Comparison of ENCODE assay signal across 10 mouse cellular contexts in the genomic region with DNA sequence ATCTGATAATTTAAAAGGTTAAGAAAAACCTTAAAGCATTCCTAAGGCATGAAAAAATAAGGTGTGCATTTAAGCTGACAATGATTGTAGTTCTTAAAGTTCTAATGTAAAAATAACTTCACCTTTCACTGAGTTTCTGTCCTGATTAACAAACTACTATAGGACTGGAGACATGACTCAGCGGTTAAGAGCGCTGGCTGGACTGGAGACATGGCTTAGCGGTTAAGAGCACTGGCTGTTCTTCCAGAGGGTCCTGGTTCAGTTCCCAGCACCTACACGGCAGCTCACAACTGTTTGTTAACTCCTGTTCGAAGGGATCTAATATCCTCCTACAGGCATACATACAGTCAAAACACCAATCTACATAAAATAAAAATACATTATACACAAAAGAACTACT. TPM values are rescaled to one million over a fixed set of nuclear protein-coding genes. Genes with fewer than 3 reads are reported as not detected.
DNase-seq lines count a peak whose midpoint lies in the region; ATAC-seq and TF ChIP-seq lines count a peak whose summit lies in the region.
"Had no signal": no experiment of that assay in that cellular context is flagged by ENCODE, and none has a peak within 500 bp of the region (broad histone marks: within the 10 kb centered on the region; RNA-seq: fewer than 3 reads in every experiment).

No protein-coding gene starts in this region.

- peak overlapping the region; percentile 65 for H3K4me2 ChIP-seq in heart, embryonic 12.5 days
- H3K4me2 ChIP-seq in hindbrain, embryonic 15.5 days: peak overlapping the region; percentile 92
- peak overlapping the region; percentile 90 for H3K4me2 ChIP-seq in midbrain, embryonic 12.5 days (replicated peaks)

- intact Hi-C loops in heart, postnatal 36 days (cut with DNase I): no loop called here

- ATAC-seq in heart, embryonic 12.5 days (ENCODE audit: insufficient number of reproducible peaks, low FRiP score): no peak
- ATAC-seq in hindbrain, embryonic 15.5 days (ENCODE audit: low FRiP score, low read depth): no peak
- no peak for ATAC-seq in midbrain, embryonic 12.5 days (ENCODE audit: low FRiP score, low read depth)
- ATAC-seq in megakaryocyte-erythroid progenitor cell, adult 5-6 weeks (replicated peaks; ENCODE audit: low FRiP score, low TSS enrichment, poor library complexity, severe bottlenecking): no peak

- H3K4me3 ChIP-seq in heart, embryonic 12.5 days: peak overlapping the region; percentile 35
- H3K4me3 ChIP-seq in MEL (ENCODE audit: control insufficient read depth in 1 of 2, insufficient read depth in 1 of 2, low read depth in 2 of 2, low read length in 2 of 2): peak overlapping the region; percentile 45 to 91
- H3K4me3 ChIP-seq in hindbrain, embryonic 15.5 days: peak overlapping the region; percentile 98
- peak overlapping the region; percentile 96 for H3K4me3 ChIP-seq in midbrain, embryonic 12.5 days

- no peak for TF ChIP-seq CTCF in MEL (IDR thresholded peaks at IDR 0.05 in 2 of 3, conservative IDR thresholded peaks at IDR 0.05 in 1 of 3; ENCODE audit: control insufficient read depth in 1 of 3, insufficient read depth in 1 of 3, low read depth in 2 of 3, low read length in 3 of 3, poor library complexity in 1 of 3, severe bottlenecking in 1 of 3)

- TF ChIP-seq RAD21 in MEL (IDR thresholded peaks at IDR 0.05; ENCODE audit: low read depth, low read length): no peak

- H3K9ac ChIP-seq in heart, embryonic 12.5 days: peak overlapping the region; percentile 45; the same call in 1 of the 2 replicates
- peak overlapping the region; percentile 88 for H3K9ac ChIP-seq in MEL (ENCODE audit: control insufficient read depth, low read depth, low read length, poor library complexity, severe bottlenecking)
- no peak overlapping the region for H3K9ac ChIP-seq in hindbrain, embryonic 15.5 days
- no peak overlapping the region; the same call in 1 of the 2 replicates for H3K9ac ChIP-seq in midbrain, embryonic 12.5 days (replicated peaks)

- no peak for TF ChIP-seq POLR2A in MEL (IDR thresholded peaks at IDR 0.05; ENCODE audit: control insufficient read depth in 1 of 2, insufficient read depth in 1 of 2, low read depth in 1 of 2, low read length in 2 of 2, poor library complexity in 1 of 2)

- peaks cover 32% of the 10 kb centered on the region for H3K36me3 ChIP-seq in heart, embryonic 12.5 days
- H3K36me3 ChIP-seq in MEL (ENCODE audit: control insufficient read depth in 1 of 2, insufficient read depth in 2 of 2, low read length in 2 of 2): peaks cover 13 to 14% of the 10 kb centered on the region in 2 experiments
- H3K36me3 ChIP-seq in hindbrain, embryonic 15.5 days: peaks cover 23% of the 10 kb centered on the region
- H3K36me3 ChIP-seq in midbrain, embryonic 12.5 days: peaks cover 24% of the 10 kb centered on the region

- no peak for TF ChIP-seq EP300 in MEL (IDR thresholded peaks at IDR 0.05; ENCODE audit: low read depth in 1 of 2, low read length in 2 of 2)

- 70% methylated on average over 5 of the region's 5 CpGs for WGBS in heart, embryonic 12.5 days
- 85% methylated on average over 5 of the region's 5 CpGs for WGBS in hindbrain, embryonic 15.5 days
- WGBS in midbrain, embryonic 12.5 days: 85% methylated on average over 5 of the region's 5 CpGs

- DNase-seq in heart, postnatal 36 days: no peak
- DNase-seq in MEL (ENCODE audit: low read depth, low spot score): no peak
- no peak for DNase-seq in layer of hippocampus, adult 11-12 months (ENCODE audit: low spot score)
- no peak for DNase-seq in frontal cortex, postnatal 36 days (ENCODE audit: low spot score in 2 of 2)
- DNase-seq: cerebellum, adult 8-10 months; left cerebral cortex, postnatal 4 days had no signal

- no peak overlapping the region for H3K27ac ChIP-seq in heart, embryonic 12.5 days (ENCODE audit: poor library complexity, severe bottlenecking)
- H3K27ac ChIP-seq in MEL (ENCODE audit: control insufficient read depth, low read depth, low read length): no peak overlapping the region
- H3K27ac ChIP-seq in hindbrain, embryonic 15.5 days (replicated peaks): no peak overlapping the region
- no peak overlapping the region for H3K27ac ChIP-seq in midbrain, embryonic 12.5 days (replicated peaks)

- H3K27me3 ChIP-seq in heart, embryonic 12.5 days (replicated peaks): no peaks in the 10 kb centered on the region
- H3K27me3 ChIP-seq in MEL (ENCODE audit: control insufficient read depth in 1 of 2, insufficient read depth in 2 of 2, low read length in 2 of 2): no peaks in the 10 kb centered on the region
- no peaks in the 10 kb centered on the region for H3K27me3 ChIP-seq in hindbrain, embryonic 15.5 days
- H3K27me3 ChIP-seq in midbrain, embryonic 12.5 days: no peaks in the 10 kb centered on the region

- peaks cover 15% of the 10 kb centered on the region for H3K4me1 ChIP-seq in heart, embryonic 12.5 days (replicated peaks)
- H3K4me1 ChIP-seq in MEL (ENCODE audit: control insufficient read depth in 1 of 2, insufficient read depth in 2 of 2, low read length in 2 of 2): peaks cover 0 to 10% of the 10 kb centered on the region in 2 experiments; a peak in 2 of 4 replicates
- peaks cover 16% of the 10 kb centered on the region for H3K4me1 ChIP-seq in hindbrain, embryonic 15.5 days (replicated peaks)
- peaks cover 17% of the 10 kb centered on the region for H3K4me1 ChIP-seq in midbrain, embryonic 12.5 days

- H3K9me3 ChIP-seq in heart, embryonic 12.5 days (replicated peaks): no peaks in the 10 kb centered on the region
- H3K9me3 ChIP-seq in MEL (replicated peaks; ENCODE audit: insufficient read depth, low read length): no peaks in the 10 kb centered on the region
- no peaks in the 10 kb centered on the region for H3K9me3 ChIP-seq in hindbrain, embryonic 15.5 days
- H3K9me3 ChIP-seq in midbrain, embryonic 12.5 days: no peaks in the 10 kb centered on the region

- peaks cover 25% of the 10 kb centered on the region for H3K79me2 ChIP-seq in MEL (ENCODE audit: control insufficient read depth, insufficient read depth, low read length, poor library complexity)

TF ChIP-seq in MEL, 35 proteins besides CTCF, POLR2A, EP300 and RAD21:
- no peak for TF ChIP-seq USF2 (IDR thresholded peaks at IDR 0.05; ENCODE audit: borderline replicate concordance in 1 of 2, insufficient read depth in 1 of 2, low read depth in 1 of 2, low read length in 2 of 2)
- TF ChIP-seq ELF1 (IDR thresholded peaks at IDR 0.05; ENCODE audit: low read depth, low read length): no peak
- no peak for TF ChIP-seq CHD2 (IDR thresholded peaks at IDR 0.05; ENCODE audit: low read length)

RNA-seq across cellular contexts. Expression of a gene that starts 1.2 kb away (rescaled TPM):
- 54.2 and 55.5 TPM in 2 replicates for polyA plus RNA-seq in heart, embryonic 12.5 days (2016; fragmentation: Nextera tagmentation; extraction: Ambion mirVana)
- total RNA-seq in heart, postnatal 36 days (2021): 10 to 100 TPM; 26.5 to 29.6 TPM
- 94.5 and 109 TPM in 2 replicates for total RNA-seq in MEL (2012; rRNA removed)
- 100 to 1,000 TPM in 1 of 2 experiments, not detected in 1; 101 TPM for polyA plus RNA-seq in MEL (2012; ENCODE audit: insufficient read depth in 1 of 2, insufficient read length in 2 of 2, low read depth in 1 of 2, low replicate concordance in 2 of 2, missing spikeins in 1 of 2)
- polyA plus RNA-seq in hindbrain, embryonic 15.5 days (2015; fragmentation: Nextera tagmentation; extraction: Ambion mirVana): 50.8 and 56.9 TPM in 2 replicates
- 78.5 and 82.8 TPM in 2 replicates for polyA plus RNA-seq in midbrain, embryonic 12.5 days (2016; fragmentation: Nextera tagmentation; extraction: Ambion mirVana)
- total RNA-seq in megakaryocyte-erythroid progenitor cell, adult 5-6 weeks (2014; fragmentation: Nextera tagmentation): 71.9 and 77.4 TPM in 2 replicates
- 139 and 140 TPM in 2 replicates for total RNA-seq in megakaryocyte-erythroid progenitor cell, adult 5-6 weeks (2017)

RNA-seq across cellular contexts. Expression of a gene that starts 14.1 kb away (rescaled TPM):
- 211 and 228 TPM in 2 replicates for polyA plus RNA-seq in heart, embryonic 12.5 days (2016; fragmentation: Nextera tagmentation; extraction: Ambion mirVana)
- 100 to 1,000 TPM; 180 to 198 TPM for total RNA-seq in heart, postnatal 36 days (2021)
- 260 and 319 TPM in 2 replicates for total RNA-seq in MEL (2012; rRNA removed)
- 100 to 1,000 TPM in 1 of 2 experiments, not detected in 1; 294 TPM for polyA plus RNA-seq in MEL (2012; ENCODE audit: insufficient read depth in 1 of 2, insufficient read length in 2 of 2, low read depth in 1 of 2, low replicate concordance in 2 of 2, missing spikeins in 1 of 2)
- 126 and 129 TPM in 2 replicates for polyA plus RNA-seq in hindbrain, embryonic 15.5 days (2015; fragmentation: Nextera tagmentation; extraction: Ambion mirVana)
- polyA plus RNA-seq in midbrain, embryonic 12.5 days (2016; fragmentation: Nextera tagmentation; extraction: Ambion mirVana): 140 and 151 TPM in 2 replicates
- total RNA-seq in megakaryocyte-erythroid progenitor cell, adult 5-6 weeks (2014; fragmentation: Nextera tagmentation): 458 and 522 TPM in 2 replicates
- total RNA-seq in megakaryocyte-erythroid progenitor cell, adult 5-6 weeks (2017): 216 and 226 TPM in 2 replicates

Comparison
In these comparisons a context has a peak if more than half of its experiments do, and no peak if none do; other contexts are left out.
1. H3K4me3 ChIP-seq: peak in every context shown above with its lines; median percentile 98 in hindbrain, embryonic 15.5 days; 96 in midbrain, embryonic 12.5 days; 68 in MEL; 35 in heart, embryonic 12.5 days.
2. H3K9ac ChIP-seq: peak in heart, embryonic 12.5 days (single experiment) and MEL (single experiment); none in hindbrain, embryonic 15.5 days (single experiment) and midbrain, embryonic 12.5 days (single experiment).
3. Peak in every context shown above with its lines, with median percentiles within 50 percentile points of each other: H3K4me2 ChIP-seq.